Mouse (Mus musculus): ENCODE measurements at regions not wholly inside any gene's neighbourhood (a gene's known extent, or its start where the extent isn't known, plus 50 kb on each side); places are given as distances from the start of the nearest gene placed in this dataset.

DNA sequence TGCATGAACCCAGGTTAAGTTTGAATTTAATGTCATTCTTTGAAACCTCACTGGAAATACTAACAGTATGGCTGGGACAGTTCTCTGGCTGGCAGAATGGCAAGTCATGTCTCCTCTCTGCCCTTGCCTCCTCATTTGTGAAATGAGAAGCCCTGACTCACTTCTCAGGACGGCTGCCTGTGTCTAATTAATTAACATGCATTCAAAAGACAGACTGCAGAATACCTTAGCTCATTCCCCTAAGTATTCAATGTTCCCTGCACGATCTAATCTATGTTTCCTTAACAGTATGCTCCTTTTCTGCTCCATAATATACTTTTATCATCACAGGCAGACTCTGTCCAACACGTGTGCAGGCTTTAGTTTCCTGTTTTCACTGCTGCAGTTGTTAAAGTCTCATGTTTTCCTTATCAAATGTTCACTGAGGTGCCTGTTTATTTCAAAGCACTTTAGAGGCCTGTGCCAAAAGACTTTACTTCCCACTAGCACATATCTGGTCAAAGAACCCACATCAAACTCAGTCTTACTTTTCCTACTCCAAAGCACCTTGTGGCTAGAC lies 196.7 kb upstream of the Acvr2a start:
- DNase-seq (ENCODE audit: extremely low spot score, low read depth, low spot score), result no peak

- DNase-seq (ENCODE audit: extremely low spot score, low read depth, low spot score), result no peak
Measured at GRCm38 (mm10) chr2:48619042-48619441, 194.9 kb upstream of the Acvr2a start.

DNA sequence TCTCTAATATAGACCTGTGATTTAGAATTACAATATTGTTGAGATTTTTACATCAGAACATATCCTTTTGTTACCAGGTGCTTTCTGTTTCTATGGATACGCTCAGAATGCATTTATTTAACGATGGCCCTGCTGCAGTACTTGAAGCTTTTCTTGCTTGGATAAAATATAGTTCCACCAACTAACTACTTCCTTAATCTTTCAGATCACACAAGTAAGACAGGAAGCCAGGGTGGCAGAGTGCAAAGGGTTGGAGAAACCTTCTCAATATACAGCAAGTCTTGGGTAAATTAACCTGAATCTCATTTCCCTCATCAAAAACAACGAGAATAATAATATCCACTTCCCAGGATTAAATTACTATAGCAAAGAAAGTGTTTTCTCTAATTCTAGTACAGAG lies 193.1 kb upstream of the Acvr2a start:
- no peak for DNase-seq (ENCODE audit: extremely low spot score, low read depth, low spot score)

GRCm38 (mm10) chr2:48622316-48622715 lies 191.6 kb upstream of the Acvr2a start:
- no peak for DNase-seq (ENCODE audit: extremely low spot score, low read depth, low spot score)

GRCm38 (mm10) chr2:48624040-48624439 lies 189.9 kb upstream of the Acvr2a start:
- DNase-seq (ENCODE audit: extremely low spot score, low read depth, low spot score), result no peak

DNA sequence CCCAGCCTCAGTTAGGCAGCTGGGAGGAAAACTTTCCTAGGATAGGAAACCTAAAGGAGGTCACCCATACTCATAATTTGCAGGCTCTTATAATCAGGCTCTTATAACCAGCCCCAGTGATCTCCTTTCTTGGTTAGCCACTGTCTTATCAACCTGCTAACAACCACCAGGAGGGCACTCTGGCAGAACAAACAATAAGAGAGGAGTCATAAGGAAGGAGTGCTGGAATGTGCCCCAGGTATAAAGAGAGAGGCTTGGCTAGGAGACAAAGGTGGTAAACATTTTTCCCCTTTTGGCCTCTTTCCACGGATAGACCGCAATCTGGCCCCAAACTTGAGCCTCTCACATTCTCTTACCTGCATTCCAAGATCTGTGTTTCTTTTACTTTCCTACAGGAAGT lies 189.4 kb upstream of the Acvr2a start:
- no peak for DNase-seq (ENCODE audit: extremely low spot score, low read depth, low spot score)

- no peak for DNase-seq (ENCODE audit: extremely low spot score, low read depth, low spot score)
Measured at GRCm38 (mm10) chr2:48627011-48627410, 186.9 kb upstream of the Acvr2a start.

DNA sequence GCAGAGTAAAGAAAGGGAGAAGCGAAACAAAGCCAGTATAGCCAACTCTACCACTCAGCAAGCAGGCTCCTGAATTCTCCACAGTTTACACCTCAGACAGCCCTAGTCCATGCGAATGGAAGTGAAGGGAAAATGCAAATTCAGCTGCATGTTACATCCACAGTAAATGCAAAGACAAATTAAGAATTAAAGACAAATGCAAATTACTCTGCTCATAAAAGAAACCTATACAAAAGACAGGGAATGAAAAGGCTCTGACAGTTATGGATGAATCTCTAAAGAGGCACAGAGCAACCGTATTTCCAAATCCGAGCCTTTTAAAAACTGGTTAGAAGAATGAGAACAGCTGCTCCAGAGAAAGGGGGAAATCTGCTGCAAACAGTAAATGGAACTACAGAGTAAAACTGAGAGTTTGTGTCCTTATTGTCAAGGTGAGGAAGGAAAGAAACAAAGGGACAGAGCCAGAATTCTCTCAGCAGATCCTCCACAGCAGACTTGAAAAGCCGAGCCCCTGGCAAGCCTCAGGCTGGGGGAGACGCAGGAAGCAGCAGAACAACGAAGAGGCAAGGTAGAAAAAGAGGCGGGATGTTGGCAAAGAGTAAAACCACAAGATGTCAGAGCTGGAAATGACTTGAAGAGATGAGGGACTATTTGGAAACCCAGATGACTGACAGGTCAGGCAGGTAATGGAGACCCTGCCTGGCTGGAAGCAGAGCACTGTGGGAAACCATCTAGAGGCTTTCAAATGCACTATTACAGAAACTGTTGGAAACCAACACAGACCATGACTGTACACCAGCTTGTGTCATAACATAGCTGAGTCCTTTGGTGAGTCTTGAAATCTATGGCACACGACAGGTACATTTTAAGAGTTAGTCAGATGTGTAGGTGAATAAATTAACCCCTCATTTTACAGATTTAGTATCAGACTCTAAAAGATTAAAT lies 184.5 kb upstream of the Acvr2a start:
- no peak for DNase-seq (ENCODE audit: extremely low spot score, low read depth, low spot score)

DNA sequence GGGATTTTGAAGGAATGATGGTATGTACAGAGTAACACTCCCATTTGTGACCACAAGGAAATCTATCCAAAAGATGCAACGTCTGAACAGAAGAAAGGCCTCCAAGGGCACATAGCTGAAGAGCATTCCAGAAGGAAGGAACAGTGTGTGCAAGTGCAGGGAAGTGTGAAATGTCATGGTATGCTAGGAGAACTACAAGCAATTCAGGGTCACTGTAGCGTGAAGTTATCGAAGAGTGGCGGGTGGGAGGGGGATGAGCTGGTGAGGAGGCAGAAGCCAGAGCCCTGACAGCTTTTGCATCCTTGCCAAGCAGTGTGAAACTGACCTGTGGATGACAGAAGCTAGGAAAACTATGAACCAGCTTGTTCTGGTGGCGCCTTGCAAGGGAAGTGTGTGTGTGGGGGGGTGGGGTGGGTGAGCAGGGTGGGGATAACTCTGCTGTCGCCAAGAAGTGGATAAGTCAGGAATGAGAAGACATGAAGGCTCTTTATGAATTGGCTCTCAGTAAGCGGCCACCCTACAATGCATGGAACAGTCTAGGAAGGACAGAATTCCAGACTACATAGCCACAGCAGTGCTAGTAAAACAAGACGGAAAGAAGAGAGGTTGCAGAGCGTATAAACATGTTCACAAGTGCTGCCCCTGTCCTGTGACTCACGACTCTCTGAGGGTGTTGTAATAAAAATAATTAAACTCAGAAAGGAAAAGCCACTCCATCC lies 179.3 kb upstream of the Acvr2a start:
- DNase-seq (ENCODE audit: extremely low spot score, low read depth, low spot score), result no peak

- no peak for DNase-seq (ENCODE audit: extremely low spot score, low read depth, low spot score)
Measured at GRCm38 (mm10) chr2:48636108-48636507, 177.8 kb upstream of the Acvr2a start.

GRCm38 (mm10) chr2:48644114-48644513 lies 169.8 kb upstream of the Acvr2a start:
- no peak for DNase-seq (ENCODE audit: extremely low spot score, low read depth, low spot score)

DNA sequence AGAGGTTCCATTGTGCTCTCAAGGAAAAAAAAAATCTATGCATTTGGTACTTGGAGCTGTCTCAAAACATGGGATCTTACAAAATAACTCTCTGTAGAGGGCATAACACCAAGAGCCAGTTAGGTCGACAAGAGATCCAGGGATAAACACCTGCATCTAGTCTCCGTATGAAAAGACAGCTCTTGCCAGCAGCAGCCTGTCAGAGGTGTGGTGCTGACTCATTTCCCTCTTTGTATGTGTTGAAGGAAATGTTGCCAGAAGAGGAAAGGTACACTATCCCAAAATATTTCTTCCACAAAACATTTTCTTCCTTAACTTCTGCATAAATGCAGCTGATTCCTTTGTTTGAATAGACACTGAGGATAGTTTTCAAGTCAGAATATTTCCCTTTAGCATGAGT lies 163.6 kb upstream of the Acvr2a start:
- no peak for DNase-seq (ENCODE audit: extremely low spot score, low read depth, low spot score)

DNA sequence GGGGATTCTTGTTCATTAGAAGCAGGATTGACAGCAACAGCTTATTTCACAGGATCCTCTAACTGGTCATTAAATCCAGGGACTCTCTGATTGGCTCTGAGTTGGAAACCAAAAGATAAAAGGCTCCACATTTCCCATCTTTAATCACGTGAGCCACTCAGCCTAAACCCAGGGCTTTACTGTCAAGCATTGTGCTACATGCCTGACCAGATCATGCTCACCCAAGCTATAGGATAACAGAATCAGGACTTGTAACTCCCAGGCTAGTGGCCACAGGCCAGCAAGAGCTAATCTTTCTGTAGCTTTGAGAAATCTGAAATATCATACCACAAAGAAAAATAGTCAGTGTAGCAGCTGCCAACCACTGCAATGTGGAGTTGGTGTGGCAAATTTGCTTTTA lies 152.7 kb upstream of the Acvr2a start:
- no peak for DNase-seq (ENCODE audit: extremely low spot score, low read depth, low spot score)

DNA sequence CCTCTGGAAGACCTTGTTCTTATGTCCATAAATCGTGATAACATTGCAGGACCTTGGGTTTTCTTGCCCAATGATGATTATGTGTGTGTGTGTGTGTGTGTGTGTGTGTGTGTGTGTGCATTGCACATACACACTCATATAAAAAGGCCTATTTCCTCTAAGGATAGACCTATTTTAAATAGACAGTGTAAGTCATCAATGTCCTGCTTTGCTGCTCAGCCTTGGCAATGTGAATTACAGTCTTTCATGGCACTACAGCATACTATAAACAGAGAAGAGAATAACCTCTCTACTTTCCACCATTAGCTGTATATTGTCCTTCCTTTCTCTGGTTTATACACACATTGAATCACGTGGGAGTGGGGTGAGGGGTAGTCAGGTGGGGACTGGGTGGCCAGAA lies 148.8 kb upstream of the Acvr2a start:
- DNase-seq (ENCODE audit: extremely low spot score, low read depth, low spot score), result no peak

- DNase-seq (ENCODE audit: extremely low spot score, low read depth, low spot score), result no peak
Measured at GRCm38 (mm10) chr2:48689098-48689497, 124.8 kb upstream of the Acvr2a start.

GRCm38 (mm10) chr2:48694509-48694908 lies 119.4 kb upstream of the Acvr2a start:
- DNase-seq (ENCODE audit: extremely low spot score, low read depth, low spot score), result no peak

DNA sequence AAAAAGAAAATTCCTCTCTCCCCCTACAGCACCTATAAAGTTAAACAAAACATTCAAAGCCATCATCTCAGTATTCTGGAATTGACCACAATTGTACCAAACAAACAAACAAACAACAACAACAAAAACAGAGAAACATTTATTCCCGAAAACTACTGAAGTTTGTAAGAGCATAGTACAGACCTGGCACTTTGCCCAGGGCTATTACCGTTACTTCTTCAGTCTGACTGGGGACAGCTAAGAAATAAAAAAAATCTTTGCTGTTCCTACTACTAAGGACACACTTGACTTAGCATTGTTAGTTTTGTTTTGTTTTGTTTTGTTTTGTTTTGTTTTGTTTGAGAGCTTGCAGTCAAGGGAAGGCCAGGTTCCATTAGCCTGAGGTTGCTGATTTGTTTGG lies 113.0 kb upstream of the Acvr2a start:
- DNase-seq (ENCODE audit: extremely low spot score, low read depth, low spot score), result no peak

DNA sequence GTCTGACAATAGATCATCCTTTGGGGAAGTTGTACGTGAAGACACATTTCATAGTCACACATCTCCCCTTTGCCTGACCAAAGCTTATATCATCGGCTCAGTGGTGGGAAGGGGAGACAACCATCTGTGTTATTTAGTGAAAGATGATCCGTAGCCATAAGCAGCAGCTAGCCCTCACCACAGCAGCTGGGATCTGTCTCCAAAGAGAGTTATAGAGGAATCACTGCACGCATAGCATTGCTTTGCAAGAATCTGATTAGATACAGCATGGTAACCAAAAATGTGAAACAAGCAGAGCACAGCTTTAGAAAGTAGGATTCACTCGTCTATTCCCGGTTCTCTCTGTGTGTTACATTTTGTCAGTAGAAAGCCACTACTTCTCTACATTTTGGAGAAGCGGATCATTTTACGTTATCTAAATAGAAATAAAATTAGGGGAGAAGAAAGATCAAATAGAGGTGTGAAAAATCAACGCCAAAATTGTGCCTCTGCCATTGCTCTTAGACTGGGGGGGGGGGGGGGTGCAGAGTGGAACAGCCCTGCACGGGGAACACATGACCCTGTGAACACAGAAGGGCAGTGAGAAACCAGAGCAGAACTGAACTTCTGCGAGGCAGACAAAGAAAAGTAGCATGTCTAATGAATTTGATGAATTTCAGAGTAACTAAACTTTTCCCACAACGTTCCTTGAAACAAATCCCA lies 108.7 kb upstream of the Acvr2a start:
- no peak for DNase-seq (ENCODE audit: extremely low spot score, low read depth, low spot score)

DNA sequence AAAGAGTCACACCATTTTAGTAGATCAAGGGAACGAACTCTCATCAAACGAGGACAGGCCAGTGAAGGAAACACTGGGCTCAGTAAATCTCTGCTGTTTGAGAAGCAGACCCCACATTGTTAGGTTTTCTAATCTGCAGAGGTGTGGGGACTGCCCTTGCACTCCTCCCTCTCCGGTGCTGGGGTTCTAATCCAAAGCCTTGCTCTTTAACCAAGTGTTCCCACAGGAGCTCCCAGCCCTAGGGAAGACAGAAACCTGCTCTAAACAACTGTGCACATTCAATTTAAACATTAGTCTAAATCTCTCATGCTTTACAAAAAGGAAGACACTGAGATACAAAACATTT lies 108.1 kb upstream of the Acvr2a start:
- DNase-seq (ENCODE audit: extremely low spot score, low read depth, low spot score), result no peak

- no peak for DNase-seq (ENCODE audit: extremely low spot score, low read depth, low spot score)
Measured at GRCm38 (mm10) chr2:48706188-48706587, 107.7 kb upstream of the Acvr2a start.

DNA sequence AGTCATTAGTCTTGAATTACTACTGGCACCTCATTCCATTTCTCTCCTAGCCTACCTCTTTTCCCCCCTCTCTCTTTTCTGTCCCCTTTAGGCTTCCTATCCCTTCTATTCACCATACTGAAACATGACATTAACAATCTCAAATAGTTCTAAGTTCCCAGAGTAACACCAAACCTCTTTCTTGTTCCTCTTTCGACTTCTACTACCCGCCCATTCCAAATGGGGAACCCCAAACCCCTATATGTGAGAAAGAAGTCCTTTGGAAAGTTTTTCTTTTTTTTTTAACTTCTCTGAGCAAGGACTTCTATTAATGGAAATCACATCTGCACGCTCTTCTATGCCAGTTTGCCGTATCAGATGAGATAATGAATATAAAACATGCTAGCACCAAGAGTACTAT lies 97.7 kb upstream of the Acvr2a start:
- no peak for DNase-seq (ENCODE audit: extremely low spot score, low read depth, low spot score)

Measured in hindlimb bud, embryonic 11.5 days (tissue).